Comparison of ENCODE assay signal across 8 mouse cellular contexts in the genomic region with DNA sequence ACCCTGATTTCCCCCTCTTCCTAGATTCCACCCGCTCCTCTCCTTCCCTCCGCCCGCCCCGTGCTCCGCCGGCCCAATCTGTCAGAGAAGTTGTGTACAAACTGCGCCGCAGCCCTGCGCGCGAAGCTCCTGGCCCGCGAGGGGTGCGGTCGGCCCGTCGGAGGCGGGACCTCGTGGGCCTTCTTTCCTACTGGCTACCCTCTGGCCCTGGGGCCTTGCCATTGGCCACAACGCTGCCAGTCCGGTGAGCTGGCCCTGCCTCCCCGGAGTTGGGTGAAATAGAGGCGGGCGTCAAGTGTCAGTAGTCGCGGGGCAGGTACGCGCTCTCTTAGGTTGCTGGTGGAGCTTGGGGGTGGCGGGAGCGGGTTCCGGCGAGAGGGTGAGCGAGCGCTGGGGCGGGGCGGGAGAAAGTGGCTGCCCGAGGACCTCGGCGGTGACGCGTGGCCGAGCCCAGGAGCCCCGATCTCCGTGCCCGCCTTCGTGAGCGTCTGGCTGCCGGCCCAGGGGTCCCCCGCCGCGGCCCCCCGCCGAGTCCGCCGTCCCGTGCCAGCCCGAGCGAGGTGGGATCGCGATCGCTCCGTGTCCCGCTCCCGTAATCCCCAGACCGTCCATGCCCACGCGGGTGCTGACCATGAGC. TPM values are rescaled to one million over a fixed set of nuclear protein-coding genes. Genes with fewer than 3 reads are reported as not detected.
A peak's percentile ranks its signal among the peaks of the same experiment; 100 is the strongest.
DNase-seq lines count a peak whose midpoint lies in the region; ATAC-seq lines count a peak whose summit lies in the region.

A gene (plus strand): TSS at position 307 of the 637 bp plus-strand sequence.

- H3K4me1 ChIP-seq in intestine, embryonic 15.5 days (replicated peaks): no peaks in the 10 kb centered on the region

- no peaks in the 10 kb centered on the region for H3K27me3 ChIP-seq in intestine, embryonic 15.5 days (replicated peaks)

- H3K4me3 ChIP-seq in intestine, embryonic 15.5 days (replicated peaks): peak within 1 kb of the TSS; percentile 78

- intact Hi-C loops in left cerebral cortex, postnatal 14 days (cut with DNase I): loop anchor here (5.0 kb wide), 3 partner anchors 156 to 594 kb away; no protein-coding TSS in a partner anchor

- peak within 1 kb of the TSS; percentile 82 for H3K4me2 ChIP-seq in intestine, embryonic 15.5 days (replicated peaks)

- peak; percentile 98 for ATAC-seq in intestine, embryonic 15.5 days

- DNase-seq in adrenal gland, postnatal 10 days: peak; percentile 96
- peak; percentile 92 for DNase-seq in embryo, embryonic 9.5 days (ENCODE audit: extremely low spot score)
- peak; percentile 90 to 92 for DNase-seq in gastrocnemius, postnatal 4 days (ENCODE audit: low spot score in 2 of 2)
- DNase-seq in left cerebral cortex, postnatal 14 days (ENCODE audit: low spot score in 2 of 2): peak; percentile 93
- peak; percentile 92 for DNase-seq in mesoderm, embryonic 11.5 days (ENCODE audit: low read depth, low spot score)
- DNase-seq in right cerebral cortex, postnatal 25 days: peak; percentile 95
- peak; percentile 95 for DNase-seq in urinary bladder, postnatal 36 days (ENCODE audit: low spot score in 2 of 2)

- peak within 1 kb of the TSS; percentile 71 for H3K9ac ChIP-seq in intestine, embryonic 15.5 days

- under 1% methylated on average over 67 of the region's 67 CpGs for WGBS in intestine, embryonic 15.5 days

- peak within 1 kb of the TSS; percentile 83 for H3K27ac ChIP-seq in intestine, embryonic 15.5 days

- no peaks in the 10 kb centered on the region for H3K36me3 ChIP-seq in intestine, embryonic 15.5 days

- H3K9me3 ChIP-seq in intestine, embryonic 15.5 days: no peaks in the 10 kb centered on the region

RNA-seq across cellular contexts. Expression of the gene that starts here (rescaled TPM):
- total RNA-seq in adrenal gland, postnatal 10 days (2021): 1 to 10 TPM; 7.2 to 7.5 TPM
- 10 to 100 TPM; 20.0 to 23.8 TPM for total RNA-seq in gastrocnemius, postnatal 4 days (2021)
- 95.8 and 112 TPM in 2 replicates for polyA plus RNA-seq in intestine, embryonic 15.5 days (2015; fragmentation: Nextera tagmentation; extraction: Ambion mirVana)
- total RNA-seq in left cerebral cortex, postnatal 14 days (2021): 10 to 100 TPM; 13.6 to 16.3 TPM

Comparison
In these comparisons a context has a peak if more than half of its experiments do, and no peak if none do; other contexts are left out.
1. Peak in every context shown above with its lines: DNase-seq, ATAC-seq, H3K4me3 ChIP-seq and H3K27ac ChIP-seq.